Mouse (Mus musculus): Measurements from ENCODE around the gene Mindy1. TPM values are rescaled to one million over a fixed set of nuclear protein-coding genes. Genes with fewer than 3 reads are reported as not detected.

The Mindy1 gene
- polyA plus RNA-seq, 1 experiment from 2014 or later = 22.5 TPM

DNA sequence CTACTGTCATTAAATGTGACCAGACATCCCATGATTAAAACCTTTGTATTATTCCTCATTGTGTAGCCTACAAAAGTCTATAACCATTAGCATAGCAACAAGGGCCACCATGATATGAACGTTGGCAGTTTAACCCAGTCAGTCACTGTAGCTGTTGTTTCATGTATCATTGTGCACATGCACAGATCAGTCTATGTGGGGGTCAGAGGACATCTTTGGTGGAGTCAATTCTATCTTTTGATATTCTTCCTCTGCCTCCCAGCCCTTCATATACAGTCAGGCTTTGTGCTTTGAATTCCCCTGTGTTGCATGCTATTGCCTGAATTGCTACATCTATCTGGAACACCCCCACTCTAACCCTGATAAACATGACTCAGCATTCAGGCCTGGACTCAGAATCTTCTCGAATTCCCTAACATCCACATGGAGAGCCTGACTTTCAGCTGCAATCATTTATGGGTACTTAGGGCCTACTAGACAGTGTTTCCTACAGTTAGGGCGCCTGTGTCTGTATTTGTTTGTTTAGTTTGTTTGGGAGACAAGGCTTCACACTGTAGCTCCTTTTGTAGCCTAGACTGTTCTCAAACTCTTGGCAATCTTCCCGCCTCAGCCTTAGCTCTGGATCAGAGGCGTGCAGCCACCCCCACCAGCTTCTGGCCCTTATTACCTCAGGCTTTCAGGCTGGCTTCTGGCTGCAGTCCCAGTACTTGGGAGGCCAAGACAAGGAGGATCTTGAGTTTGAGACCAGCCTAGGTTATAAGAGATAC, 34.5 kb upstream of the Mindy1 start:
- H3K27ac ChIP-seq = peak overlapping the region; percentile 32; the same call in 1 of the 2 replicates
- H3K4me3 ChIP-seq = no peak overlapping the region
- H3K4me1 ChIP-seq = peaks cover 19% of the 10 kb centered on the region
- no peaks in the 10 kb centered on the region for H3K27me3 ChIP-seq (replicated peaks)
- no peak for ATAC-seq
- no peaks in the 10 kb centered on the region; the same call in 1 of the 2 replicates for H3K36me3 ChIP-seq
- no peaks in the 10 kb centered on the region for H3K9me3 ChIP-seq (replicated peaks)
- H3K9ac ChIP-seq = no peak overlapping the region
- 68% methylated on average over 5 of the region's 5 CpGs for WGBS (ENCODE audit: insufficient replicate concordance)
- H3K4me2 ChIP-seq = no peak overlapping the region

DNA sequence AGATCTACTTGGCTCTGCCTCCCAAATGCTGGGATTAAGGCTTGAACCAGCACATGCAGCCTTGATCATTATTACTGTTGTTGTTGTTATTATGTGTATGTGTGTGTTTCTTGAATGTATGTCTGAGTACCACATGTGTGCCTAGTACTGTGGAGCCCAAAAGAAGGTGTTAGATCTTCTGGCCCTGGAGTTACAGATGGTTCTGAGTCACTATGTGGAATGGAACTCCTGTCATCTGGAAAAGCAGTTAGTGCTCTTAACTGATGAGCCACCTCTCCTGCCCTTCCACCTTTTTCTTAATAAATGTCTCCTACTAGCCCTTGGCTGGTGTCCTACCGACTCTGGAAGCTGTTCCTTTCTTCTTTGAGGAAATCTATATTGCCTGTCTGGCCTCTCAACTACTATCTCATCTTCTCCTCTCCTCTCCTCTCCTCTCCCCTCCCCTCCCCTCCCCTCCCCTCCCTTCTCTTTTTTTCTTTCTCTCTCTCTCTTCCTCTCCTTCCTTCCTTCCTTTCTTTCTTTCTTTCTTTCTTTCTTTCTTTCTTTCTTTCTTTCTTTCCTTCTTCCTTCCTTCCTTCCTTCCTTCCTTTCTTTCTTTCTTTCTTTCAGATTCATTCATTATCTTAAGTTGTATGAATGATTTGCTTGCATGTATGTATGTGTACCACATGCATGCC, 33.3 kb upstream of the Mindy1 start:
- H3K27ac ChIP-seq = no peak overlapping the region
- no peak overlapping the region for H3K4me2 ChIP-seq
- peaks cover under 1% of the 10 kb centered on the region for H3K36me3 ChIP-seq
- peaks cover 19% of the 10 kb centered on the region for H3K4me1 ChIP-seq
- ATAC-seq = no peak
- no peak overlapping the region for H3K9ac ChIP-seq
- no peaks in the 10 kb centered on the region for H3K9me3 ChIP-seq (replicated peaks)
- 40% methylated on average over 1 of the region's 1 CpGs for WGBS (ENCODE audit: insufficient replicate concordance)
- no peak overlapping the region for H3K4me3 ChIP-seq
- no peaks in the 10 kb centered on the region for H3K27me3 ChIP-seq (replicated peaks)

DNA sequence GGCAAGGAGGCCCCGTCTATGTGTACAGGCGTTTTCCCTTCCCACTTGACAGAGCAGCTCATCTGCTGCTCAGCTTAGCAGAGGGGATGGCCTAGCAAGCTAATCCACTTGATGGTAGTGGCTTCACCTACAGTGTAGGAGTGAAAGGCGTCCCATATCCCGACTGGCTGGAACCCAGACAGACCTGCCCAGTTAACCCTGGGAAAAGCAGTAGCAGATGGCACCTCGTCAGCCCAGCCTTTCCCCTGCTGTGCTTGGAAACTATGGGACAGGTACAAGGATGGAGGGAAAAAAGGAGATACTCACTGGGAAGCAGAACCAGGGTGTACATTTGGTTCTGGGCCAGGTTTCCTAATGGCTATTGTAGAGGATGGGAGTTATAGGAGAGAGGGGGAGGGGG, 30.8 kb upstream of the Mindy1 start:
- Histone ChIP-seq H3K4me3 (no peak overlapping the region), H3K27ac (no peak overlapping the region), H3K4me1 (peaks cover 19% of the 10 kb centered on the region), H3K4me2 (no peak overlapping the region), H3K36me3 (peaks cover 22% of the 10 kb centered on the region), H3K27me3 (replicated peaks) (no peaks in the 10 kb centered on the region), H3K9ac (no peak overlapping the region), H3K9me3 (replicated peaks) (no peaks in the 10 kb centered on the region)
- 71% methylated on average over 5 of the region's 5 CpGs for WGBS (ENCODE audit: insufficient replicate concordance)
- ATAC-seq = no peak

DNA sequence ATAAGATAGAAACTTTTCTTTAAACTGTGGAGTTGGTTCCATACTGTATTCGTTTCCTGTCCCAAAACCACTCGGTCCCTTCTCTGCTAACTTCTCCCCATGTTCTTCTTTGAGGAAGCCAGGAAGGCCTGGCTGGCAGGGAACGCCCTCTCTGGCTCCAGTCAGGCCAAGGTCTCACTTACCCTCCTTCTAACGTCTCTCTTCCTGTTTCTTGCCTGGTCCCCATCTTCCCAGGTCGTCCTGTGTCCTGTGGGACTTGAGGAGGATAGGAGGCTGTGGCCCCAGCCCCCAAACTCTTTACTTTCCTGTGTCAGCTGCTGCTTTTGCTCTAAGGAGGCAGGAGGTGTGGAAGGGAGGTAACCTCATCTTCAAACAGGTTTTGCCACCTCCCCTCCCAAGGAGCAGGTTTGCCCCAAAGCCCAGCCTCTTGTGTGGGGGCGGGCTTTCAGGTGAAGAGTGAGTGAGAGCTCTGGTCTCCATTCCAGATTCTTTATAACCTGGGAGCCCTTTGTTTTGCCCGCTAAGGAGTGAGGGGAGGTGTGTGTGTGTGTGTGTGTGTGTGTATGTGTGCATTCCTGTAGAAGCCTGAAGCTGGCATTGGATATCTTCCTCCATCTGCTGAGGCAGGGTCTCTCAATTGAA, 30.2 kb upstream of the Mindy1 start, which contains the start of gene Bnipl:
Gene Bnipl (minus strand): TSS at position 411 of the 642 bp plus-strand sequence.
- H3K4me1 ChIP-seq = peaks cover 19% of the 10 kb centered on the region
- H3K36me3 ChIP-seq = peaks cover 28% of the 10 kb centered on the region
- ATAC-seq = no peak
- no peak within 1 kb of the TSS for H3K9ac ChIP-seq
- no peak within 1 kb of the TSS for H3K4me2 ChIP-seq
- 49% methylated on average over 7 of the region's 7 CpGs for WGBS (ENCODE audit: insufficient replicate concordance)
- H3K27ac ChIP-seq = no peak within 1 kb of the TSS
- no peak within 1 kb of the TSS for H3K4me3 ChIP-seq
- no peaks in the 10 kb centered on the region for H3K27me3 ChIP-seq (replicated peaks)
- no peaks in the 10 kb centered on the region for H3K9me3 ChIP-seq (replicated peaks)

DNA sequence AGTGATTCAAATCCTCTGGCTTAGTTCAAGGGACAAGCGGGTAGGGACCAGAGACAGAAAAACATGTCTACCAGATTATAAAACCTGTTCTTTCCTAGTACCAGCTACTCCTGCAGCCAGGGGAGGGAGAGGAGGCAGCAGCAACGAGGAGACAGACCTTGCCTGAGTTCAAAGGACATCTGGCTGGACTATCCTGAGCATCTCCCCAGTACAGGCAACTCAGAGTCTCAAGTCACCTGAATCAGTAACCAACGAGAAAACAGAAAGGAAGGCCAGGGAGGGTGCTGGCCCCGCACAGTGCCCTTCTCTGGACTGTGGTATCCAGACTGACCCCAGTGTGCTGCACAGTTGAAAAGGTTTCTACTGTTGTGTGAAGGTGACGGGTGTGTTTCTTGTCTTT, 24.2 kb upstream of the Mindy1 start:
- 78% methylated on average over 5 of the region's 5 CpGs for WGBS (ENCODE audit: insufficient replicate concordance)
- Histone ChIP-seq H3K9me3 (replicated peaks) (no peaks in the 10 kb centered on the region), H3K36me3 (peaks cover 84% of the 10 kb centered on the region), H3K9ac (no peak overlapping the region), H3K4me1 (no peaks in the 10 kb centered on the region), H3K4me2 (no peak overlapping the region), H3K27me3 (replicated peaks) (no peaks in the 10 kb centered on the region), H3K27ac (no peak overlapping the region), H3K4me3 (no peak overlapping the region)
- ATAC-seq = no peak

- no peak overlapping the region for H3K9ac ChIP-seq
- no peak overlapping the region for H3K4me3 ChIP-seq
- 82% methylated on average over 4 of the region's 4 CpGs for WGBS (ENCODE audit: insufficient replicate concordance)
- no peak for ATAC-seq
- H3K36me3 ChIP-seq = peaks cover 82% of the 10 kb centered on the region
- H3K4me1 ChIP-seq = peaks cover 12% of the 10 kb centered on the region
- no peak overlapping the region for H3K4me2 ChIP-seq
- H3K27ac ChIP-seq = no peak overlapping the region
- H3K27me3 ChIP-seq (replicated peaks) = no peaks in the 10 kb centered on the region
- no peaks in the 10 kb centered on the region for H3K9me3 ChIP-seq (replicated peaks)
Observed at GRCm38 (mm10) chr3:95261975-95262374, 19.2 kb upstream of the Mindy1 start.

GRCm38 (mm10) chr3:95263089-95263739, 17.9 kb upstream of the Mindy1 start:
- Histone ChIP-seq H3K36me3 (peaks cover 83% of the 10 kb centered on the region), H3K27ac (peak overlapping the region; percentile 40; the same call in 1 of the 2 replicates), H3K4me1 (peaks cover 12% of the 10 kb centered on the region), H3K4me2 (no peak overlapping the region), H3K4me3 (no peak overlapping the region), H3K9ac (no peak overlapping the region), H3K27me3 (replicated peaks) (no peaks in the 10 kb centered on the region), H3K9me3 (replicated peaks) (no peaks in the 10 kb centered on the region)
- peak; percentile 80 for ATAC-seq
- 39% methylated on average over 11 of the region's 11 CpGs for WGBS (ENCODE audit: insufficient replicate concordance)

GRCm38 (mm10) chr3:95264724-95265123, 16.4 kb upstream of the Mindy1 start:
- no peaks in the 10 kb centered on the region for H3K27me3 ChIP-seq (replicated peaks)
- no peak overlapping the region for H3K9ac ChIP-seq
- WGBS (ENCODE audit: insufficient replicate concordance) = 78% methylated on average over 1 of the region's 1 CpGs
- peaks cover 12% of the 10 kb centered on the region for H3K4me1 ChIP-seq
- peaks cover 80% of the 10 kb centered on the region for H3K36me3 ChIP-seq
- H3K4me3 ChIP-seq = no peak overlapping the region
- H3K27ac ChIP-seq = no peak overlapping the region
- no peak overlapping the region for H3K4me2 ChIP-seq
- ATAC-seq = no peak
- H3K9me3 ChIP-seq (replicated peaks) = no peaks in the 10 kb centered on the region

DNA sequence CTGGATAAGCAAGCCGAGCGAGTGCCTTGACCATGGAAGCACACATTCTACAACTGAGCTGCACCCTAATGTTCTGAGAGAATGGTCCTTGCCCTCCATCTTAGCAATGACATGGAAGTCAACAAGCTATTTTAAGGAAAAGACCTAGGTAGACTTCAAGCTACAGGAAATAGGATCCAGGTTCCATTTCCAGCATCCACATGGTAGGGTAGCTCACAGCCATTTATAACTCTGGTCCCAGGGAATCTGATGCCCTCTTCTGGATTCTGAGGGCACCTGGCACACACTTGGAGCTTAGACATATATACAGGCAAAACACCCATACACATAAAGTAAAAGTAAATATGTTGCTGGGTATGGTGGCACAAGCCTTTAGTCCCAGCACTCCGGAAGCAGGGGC, 15.1 kb upstream of the Mindy1 start:
- H3K27me3 ChIP-seq (replicated peaks) = no peaks in the 10 kb centered on the region
- H3K27ac ChIP-seq = no peak overlapping the region
- H3K4me3 ChIP-seq = no peak overlapping the region
- no peak for ATAC-seq
- H3K9ac ChIP-seq = no peak overlapping the region
- no peak overlapping the region for H3K4me2 ChIP-seq
- WGBS (ENCODE audit: insufficient replicate concordance) = 91% methylated on average over 3 of the region's 3 CpGs
- no peaks in the 10 kb centered on the region for H3K9me3 ChIP-seq (replicated peaks)
- H3K4me1 ChIP-seq = peaks cover 15% of the 10 kb centered on the region
- H3K36me3 ChIP-seq = peaks cover 73% of the 10 kb centered on the region

DNA sequence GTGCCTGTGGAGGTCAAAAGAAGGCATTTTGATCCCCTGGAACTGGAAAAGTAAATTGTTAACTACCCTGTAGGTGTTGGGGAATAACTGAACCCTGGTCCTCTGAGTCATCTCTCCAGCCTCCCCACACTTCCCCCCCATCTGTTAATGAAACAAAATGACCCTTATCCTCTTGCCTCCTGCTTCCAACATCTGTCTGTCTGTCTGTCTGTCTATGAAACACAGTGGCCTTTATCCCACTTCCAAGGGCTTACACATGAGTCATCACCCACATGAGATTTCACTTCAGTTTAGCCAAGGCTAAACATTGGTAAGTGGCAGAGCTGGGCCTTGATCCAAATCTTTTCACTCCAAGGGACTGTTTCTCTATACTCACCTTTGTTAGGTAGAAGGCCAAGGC, 13.3 kb upstream of the Mindy1 start:
- Histone ChIP-seq H3K9ac (no peak overlapping the region), H3K4me2 (no peak overlapping the region), H3K36me3 (peaks cover 57% of the 10 kb centered on the region), H3K4me3 (no peak overlapping the region), H3K9me3 (replicated peaks) (no peaks in the 10 kb centered on the region), H3K4me1 (peaks cover 14% of the 10 kb centered on the region), H3K27ac (no peak overlapping the region), H3K27me3 (replicated peaks) (no peaks in the 10 kb centered on the region)
- ATAC-seq = no peak

GRCm38 (mm10) chr3:95269789-95270188, 11.4 kb upstream of the Mindy1 start:
- Histone ChIP-seq H3K27ac (no peak overlapping the region), H3K4me1 (peaks cover 17% of the 10 kb centered on the region), H3K9ac (no peak overlapping the region), H3K36me3 (peaks cover 48% of the 10 kb centered on the region), H3K4me3 (no peak overlapping the region), H3K9me3 (replicated peaks) (no peaks in the 10 kb centered on the region), H3K27me3 (replicated peaks) (no peaks in the 10 kb centered on the region), H3K4me2 (no peak overlapping the region)
- no peak for ATAC-seq
- WGBS (ENCODE audit: insufficient replicate concordance) = 82% methylated on average over 5 of the region's 5 CpGs

Measured in liver, embryonic 12.5 days (tissue).